Mouse (Mus musculus) liver, embryonic 14.5 days (tissue): ENCODE measurements around the gene Tmem132d.

ENCODE experiments used
- CTCF ChIP-seq: IDR thresholded peaks from 2 replicates; pipeline ENCODE4 v1.5.1; 2016; ENCODE audit warnings: antibody characterized with exemption, low read depth, control low read depth
- EP300 ChIP-seq: IDR thresholded peaks from 2 replicates; pipeline ENCODE4 v1.6.1; 2016; ENCODE audit warnings: antibody characterized with exemption, low read depth

DNA sequence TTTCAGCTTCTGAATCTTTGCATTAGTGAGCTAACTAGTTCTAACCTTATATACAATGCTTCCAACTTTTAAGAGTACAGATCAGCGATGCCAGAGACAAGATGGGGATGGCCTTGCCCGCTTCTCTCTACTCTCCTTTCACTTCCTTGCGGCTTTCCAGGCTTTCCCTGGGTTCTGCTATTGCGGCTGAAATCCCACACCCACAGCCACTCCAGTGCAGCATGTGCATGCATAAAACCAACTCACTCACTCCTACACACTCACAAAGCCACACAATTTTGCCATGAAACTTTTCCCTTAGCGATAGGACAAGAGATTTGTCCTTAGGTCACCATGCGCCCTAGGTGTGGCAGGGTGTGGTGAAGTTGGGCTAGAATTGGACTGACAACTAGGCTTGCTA, 567.7 kb downstream of the Tmem132d start:
- TF ChIP-seq CTCF: no peak
- TF ChIP-seq EP300: no peak
